Mouse (Mus musculus) left cerebral cortex, postnatal 14 days (tissue): ENCODE measurements around the gene Gm9008. TPM values are rescaled to one million over a fixed set of nuclear protein-coding genes. Genes with fewer than 3 reads are reported as not detected.
"Not testable (repeated sequence)": the region's sequence is repeated elsewhere in the genome, so short reads cannot be mapped to it uniquely, and the experiment has no call there.

ENCODE experiments used
- DNase-seq, 2 experiments: peaks; one replicate each; pipeline ENCODE4 v3.0.0; 2021 to 2022; ENCODE audit warnings: low spot score in 2 of 2, mixed read lengths in 1 of 2
- intact Hi-C: fragments of 180-260 bp; cut with DNase I; formaldehyde crosslinking; loops from one replicate; pipeline ENCODE4 v1.15.1; 2025
- long read RNA-seq, 2 experiments: library from polyadenylated mRNA; stranded (forward); transcript quantifications; one replicate each; pipeline ENCODE4 v2.0.0; 2021
- total RNA-seq, 2 experiments: library from RNA; stranded (reverse); gene quantifications; 2 replicates each; pipeline ENCODE4 v1.2.3; 2021

The Gm9008 gene
- 1 to 10 TPM; 6.7 to 6.8 TPM for total RNA-seq
- long read RNA-seq, experiment 1 = 0 reads
- long read RNA-seq, experiment 2 = 0 reads

DNA sequence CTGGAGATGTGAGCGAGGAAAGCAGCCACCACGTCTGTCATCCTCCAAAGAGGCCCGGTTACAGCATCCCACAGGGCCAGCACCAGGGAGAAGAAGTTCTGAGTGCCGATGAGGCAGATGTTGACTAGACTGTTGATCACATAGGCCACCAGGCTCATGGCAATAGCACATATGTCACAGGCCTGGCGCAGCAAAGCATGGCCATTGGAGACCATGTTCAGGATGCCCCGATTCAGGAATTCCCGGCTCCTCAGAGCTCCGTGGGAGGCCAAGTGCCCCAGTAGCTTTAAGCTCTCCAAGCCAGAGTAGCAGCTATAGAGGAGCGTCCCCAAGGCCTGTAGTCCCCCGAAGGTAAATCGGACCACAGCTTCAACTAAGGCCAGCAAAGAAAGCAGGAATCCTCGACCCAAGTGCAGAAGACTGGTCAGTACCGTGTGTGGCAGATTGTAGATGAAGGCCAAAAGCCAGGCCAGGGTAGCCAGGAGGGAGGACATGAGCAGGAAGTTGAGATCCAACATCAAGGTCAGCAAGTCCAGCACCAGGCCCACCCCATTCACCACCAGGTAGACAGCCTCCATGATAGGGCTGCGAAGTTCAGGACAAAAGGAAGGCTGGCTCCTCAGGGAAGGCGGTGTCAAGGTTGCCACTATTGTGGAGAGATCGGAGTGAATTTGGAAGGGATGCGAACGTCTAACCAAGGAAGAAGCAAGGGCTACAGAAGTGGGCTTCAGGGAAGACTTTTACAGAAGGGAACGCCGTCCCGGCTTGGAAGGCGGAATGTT is at the start of gene Gm9008:
Gm9008 (minus strand) TSS at position 731 of the 782 bp plus-strand sequence.
- DNase-seq, intact Hi-C loops: not testable (repeated sequence)

DNA sequence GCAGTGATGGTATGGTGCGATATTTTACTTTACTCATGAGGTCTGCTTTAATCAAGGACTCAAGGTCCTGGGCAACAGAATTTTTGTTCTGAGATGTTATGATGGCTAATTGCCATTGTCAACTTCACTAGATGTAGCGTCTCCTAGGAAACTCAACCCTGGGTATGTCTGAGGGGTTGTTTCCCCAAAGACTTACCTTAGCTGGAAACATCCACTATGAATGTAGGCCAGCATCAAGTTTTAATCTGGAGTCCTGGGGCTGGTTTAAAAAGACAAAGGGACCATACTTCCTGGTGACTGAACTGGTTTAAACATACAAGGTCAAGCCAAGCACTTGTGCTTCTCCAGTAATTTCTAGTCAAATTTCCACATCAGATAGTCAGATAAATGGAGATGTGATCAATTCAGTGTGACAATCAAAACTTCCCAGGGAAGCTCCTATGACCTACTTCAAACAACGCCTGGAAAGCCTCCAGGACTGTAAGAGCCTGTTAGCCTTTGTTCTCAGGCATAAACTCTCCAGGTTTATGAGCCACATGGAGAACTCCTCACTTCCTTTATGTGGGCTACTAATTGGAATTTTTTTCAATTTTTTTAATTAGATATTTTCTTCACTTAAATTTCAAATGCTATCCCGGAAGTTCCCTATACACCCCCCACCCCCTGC is 24.5 kb upstream of the Gm9008 start:
- DNase-seq = no peak
- intact Hi-C loops = no loop called here

DNA sequence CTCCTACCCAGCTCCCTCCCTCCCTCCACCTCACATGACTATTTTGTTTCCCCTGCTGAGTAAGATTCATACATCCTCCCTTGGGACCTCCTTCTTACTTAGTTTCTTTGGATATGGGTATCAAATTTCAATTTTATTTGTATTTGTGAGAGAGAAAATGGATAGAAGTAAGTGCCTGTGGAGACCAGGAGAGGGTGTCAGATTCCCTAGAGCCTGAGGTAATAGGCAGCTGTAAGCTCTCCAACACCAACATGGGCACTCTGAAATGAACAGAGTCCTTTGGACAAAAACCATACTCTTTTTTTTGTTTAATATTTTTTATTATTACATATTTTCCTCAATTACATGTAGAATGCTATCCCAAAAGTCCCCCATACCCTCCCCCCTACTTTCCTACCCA is 12.6 kb upstream of the Gm9008 start:
- DNase-seq = no peak
- intact Hi-C loops = no loop called here

DNA sequence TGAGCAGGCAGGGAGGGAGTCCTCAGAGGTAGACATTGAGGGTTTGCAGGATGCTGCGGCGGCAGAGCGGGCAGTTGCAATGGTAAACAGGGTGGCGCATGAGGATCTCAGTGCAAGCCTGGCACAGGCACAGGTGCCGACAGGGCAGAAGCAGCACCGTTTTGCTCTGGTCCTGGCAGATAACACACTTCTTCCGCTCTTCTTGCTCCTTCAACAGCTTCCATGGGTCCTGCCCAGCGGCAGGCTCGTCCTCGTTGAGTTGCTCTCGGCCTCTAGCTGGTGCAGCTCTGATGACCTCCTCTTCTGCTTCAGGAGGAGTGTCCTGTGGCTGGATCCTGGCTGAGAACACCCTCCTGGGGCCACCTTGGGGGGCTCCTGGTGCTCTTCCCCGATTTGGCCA is 1.2 kb downstream of the Gm9008 start:
- DNase-seq, intact Hi-C loops: not testable (repeated sequence)

DNA sequence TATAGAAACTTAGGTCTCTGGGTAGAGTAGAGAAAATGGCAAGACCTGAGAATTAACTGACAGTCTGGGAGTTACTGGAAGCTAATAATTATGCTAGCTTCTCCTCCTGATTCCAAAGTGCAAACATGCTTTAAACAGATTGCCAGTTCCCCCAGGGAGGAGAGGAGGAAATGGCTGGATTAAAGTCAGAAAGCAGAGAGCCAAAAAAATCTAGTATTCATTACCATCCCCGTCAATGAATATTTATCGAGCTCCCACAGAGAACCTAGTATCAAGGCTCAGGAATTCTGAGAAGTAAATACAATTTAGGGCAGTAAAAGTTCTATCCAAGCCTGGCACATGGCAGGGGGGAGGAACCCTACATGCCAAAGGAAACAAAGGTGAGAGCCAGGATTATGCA is 29.4 kb downstream of the Gm9008 start:
- no peak for DNase-seq
- intact Hi-C loops = no loop called here
